Mouse (Mus musculus) frontal cortex, postnatal 25 days (tissue): ENCODE measurements around the gene Stard10.

Experiments
- DNase-seq, 2 experiments: peaks; one replicate each; pipeline ENCODE4 v3.0.0; 2022; ENCODE audit warnings: low spot score in 2 of 2

The Stard10 gene

DNA sequence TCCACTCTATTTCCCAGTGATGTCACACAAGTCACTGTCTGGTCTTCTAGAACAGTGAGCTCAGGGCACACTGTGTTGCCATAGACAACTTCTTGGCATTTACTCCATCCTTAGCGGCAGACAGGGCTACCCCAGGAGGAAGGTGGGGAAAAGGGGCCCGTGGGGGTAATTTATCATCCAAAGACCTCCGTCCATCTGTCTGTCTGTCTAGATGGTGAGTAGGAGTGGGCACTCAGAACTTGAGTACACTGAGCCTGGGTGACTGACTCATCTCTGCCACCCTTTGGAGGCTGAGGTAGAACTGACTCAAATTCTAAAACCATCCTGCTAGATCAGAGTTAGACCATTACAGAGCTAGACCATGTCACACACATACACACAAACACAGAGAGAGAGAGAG, at the start of gene Stard10:
Gene Stard10, plus strand, starts transcription at position 73 of the 400 bp plus-strand sequence.
- DNase-seq = no peak

DNA sequence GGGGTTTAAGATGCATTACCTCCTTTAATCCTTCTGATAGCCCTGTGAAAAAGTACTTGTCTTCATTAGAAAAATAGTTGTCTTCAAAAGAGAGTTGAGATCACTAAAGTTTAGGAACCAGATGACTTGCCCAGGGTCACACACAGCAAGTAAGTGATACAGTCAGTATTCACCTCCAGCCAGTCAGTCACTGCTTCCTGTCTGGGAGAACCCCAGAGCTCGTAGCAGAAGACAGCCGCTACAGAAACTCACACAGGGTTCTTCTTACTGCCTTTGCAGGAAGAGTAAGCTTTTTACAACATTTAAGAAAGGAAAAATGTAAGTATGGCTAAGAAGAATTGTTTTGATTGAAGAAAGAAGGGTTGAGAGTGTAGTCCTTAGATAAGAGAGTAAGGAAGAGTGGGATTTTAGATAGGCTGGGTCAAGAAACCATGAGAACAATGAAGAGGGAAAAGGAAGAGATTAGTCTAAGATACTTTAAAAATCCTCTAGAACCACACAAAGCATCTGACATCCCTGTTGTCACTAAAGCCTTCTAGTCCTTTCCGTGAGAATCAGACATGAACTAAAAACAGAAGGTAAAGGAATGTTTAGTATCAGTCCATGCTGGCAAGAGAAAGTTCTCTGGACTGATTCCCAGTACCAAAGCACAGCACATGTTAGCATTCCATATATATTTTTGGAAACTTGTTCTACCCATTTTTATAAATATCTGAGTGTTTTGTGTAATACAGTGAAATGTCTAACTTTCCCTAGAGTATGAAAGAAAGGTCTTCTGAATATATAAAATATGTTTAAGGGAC, 49.2 kb upstream of the Stard10 start:
- no peak for DNase-seq

GRCm38 (mm10) chr7:101271602-101272001, 45.3 kb upstream of the Stard10 start:
- no peak for DNase-seq

GRCm38 (mm10) chr7:101272466-101273160, 44.3 kb upstream of the Stard10 start:
- DNase-seq = no peak

DNA sequence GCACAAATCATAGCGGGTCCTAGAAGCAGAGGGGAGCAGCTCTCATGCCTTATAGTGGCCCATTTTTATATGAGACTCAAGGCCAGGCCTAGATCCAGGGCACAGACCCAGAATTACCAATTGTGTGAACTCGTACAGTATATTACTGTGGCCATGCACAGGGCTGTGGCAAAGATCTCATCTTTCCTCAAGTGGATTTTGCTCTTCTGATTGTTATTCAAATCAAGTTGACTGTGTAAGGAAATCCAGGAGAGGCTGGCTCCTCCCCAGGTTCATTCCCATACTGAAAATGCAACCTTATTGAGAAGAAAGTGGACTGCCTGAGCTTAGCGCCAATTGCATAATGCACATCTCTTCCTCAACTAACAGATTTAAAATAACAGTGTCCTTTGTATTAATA, 34.2 kb upstream of the Stard10 start:
- DNase-seq = no peak

GRCm38 (mm10) chr7:101284504-101284903, 32.4 kb upstream of the Stard10 start:
- DNase-seq = no peak

DNA sequence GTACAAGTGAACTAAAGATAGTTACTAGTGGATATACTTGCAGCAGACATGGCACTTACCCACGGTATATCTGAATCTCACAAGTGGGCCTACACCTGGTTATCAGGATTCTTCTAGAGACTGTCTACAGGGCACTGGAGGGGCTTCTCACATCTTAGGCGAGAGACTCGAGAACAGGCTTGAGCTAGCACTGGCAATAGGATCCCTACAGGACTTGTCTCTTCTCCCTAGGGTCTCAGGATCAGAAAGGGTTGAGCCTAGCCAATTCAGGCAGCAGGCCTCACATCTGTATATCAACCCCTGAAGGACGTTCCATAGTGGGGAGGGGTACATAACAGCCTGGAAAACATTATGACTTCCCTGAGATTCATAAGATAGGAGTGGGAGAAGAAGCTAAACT, 30.0 kb upstream of the Stard10 start:
- no peak for DNase-seq

- no peak for DNase-seq
These were observed 29.1 kb upstream of the Stard10 start for GRCm38 (mm10) chr7:101287820-101288219.

DNA sequence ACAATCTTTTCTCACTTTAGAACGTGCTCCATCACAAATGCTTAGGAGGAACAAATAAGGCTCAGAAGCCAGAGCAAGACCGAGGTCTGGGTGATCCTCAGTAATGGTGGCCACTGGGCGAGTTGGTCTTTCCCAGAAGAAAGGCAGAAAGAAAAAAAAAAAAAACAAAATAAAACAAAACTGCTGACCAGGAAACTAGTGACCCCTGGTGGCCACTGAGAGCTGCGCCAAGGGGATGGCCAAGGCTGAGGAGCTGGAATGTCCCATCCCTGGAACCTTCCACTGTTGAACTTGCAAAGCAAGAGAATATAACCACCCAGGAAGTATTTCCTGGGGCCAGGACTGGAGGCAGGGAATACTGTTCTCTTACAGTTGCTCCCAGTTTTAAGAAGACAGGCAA, 28.4 kb upstream of the Stard10 start:
- DNase-seq = no peak

GRCm38 (mm10) chr7:101290401-101290800, 26.5 kb upstream of the Stard10 start:
- no peak for DNase-seq

DNA sequence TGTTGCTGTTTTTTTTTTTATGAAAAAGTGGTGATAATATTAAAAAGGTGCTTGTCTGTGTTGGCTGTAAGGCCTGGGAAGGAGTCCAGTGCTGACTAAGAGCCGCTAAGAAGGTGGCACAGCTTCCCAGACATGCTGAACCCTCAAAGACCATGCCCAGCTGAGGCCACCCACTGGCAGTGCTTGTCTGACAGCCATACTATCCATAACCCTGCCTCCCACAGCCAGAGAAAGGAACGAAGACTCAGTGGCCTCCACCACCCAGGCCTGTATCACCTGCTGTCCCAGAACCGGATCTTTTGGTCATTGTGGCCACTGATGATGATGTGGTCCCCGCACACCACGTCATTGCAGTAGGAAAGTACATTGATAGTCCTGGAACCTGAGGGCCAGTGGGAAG, 25.7 kb upstream of the Stard10 start:
- no peak for DNase-seq

DNA sequence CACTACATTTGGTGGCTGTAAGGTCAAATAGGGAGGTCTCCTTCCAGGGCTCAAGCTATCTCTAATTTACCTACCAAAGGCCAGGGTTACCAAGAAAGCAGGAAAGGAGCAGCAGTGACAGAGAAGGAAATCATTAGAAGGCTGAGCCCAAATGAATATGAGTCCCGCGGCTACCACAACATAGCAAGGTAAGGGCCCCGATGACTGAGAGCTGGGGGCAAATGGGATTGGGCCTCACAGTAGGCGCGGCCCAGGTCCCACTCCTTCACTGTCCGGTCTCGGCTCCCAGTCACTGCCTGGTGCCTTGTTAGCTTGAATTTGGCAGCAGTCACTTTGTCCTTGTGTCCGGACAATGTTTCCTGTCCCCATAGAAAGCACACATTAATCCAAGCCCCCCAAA, 25.2 kb upstream of the Stard10 start:
- DNase-seq = no peak

DNA sequence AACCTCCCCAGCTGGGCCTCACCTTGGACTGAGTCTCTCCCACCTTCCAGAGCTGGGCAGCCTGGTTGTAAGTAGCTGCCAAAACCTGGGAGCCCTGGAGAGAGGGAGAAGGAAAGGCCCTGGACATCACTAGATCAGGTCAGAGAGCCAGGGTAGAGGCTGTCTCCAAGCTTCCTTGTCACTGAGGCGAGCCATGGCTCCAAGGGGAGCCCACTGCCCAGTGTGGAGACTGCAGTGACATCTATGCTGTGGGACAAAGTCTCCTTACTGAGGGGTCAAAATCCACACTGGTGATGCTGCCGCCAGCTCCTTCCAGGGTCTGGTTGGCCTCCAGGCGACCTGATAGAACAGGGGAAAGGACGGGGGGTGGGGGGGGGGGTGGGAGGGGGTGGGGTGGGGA, 24.8 kb upstream of the Stard10 start:
- no peak for DNase-seq

GRCm38 (mm10) chr7:101292696-101293095, 24.2 kb upstream of the Stard10 start:
- no peak for DNase-seq

DNA sequence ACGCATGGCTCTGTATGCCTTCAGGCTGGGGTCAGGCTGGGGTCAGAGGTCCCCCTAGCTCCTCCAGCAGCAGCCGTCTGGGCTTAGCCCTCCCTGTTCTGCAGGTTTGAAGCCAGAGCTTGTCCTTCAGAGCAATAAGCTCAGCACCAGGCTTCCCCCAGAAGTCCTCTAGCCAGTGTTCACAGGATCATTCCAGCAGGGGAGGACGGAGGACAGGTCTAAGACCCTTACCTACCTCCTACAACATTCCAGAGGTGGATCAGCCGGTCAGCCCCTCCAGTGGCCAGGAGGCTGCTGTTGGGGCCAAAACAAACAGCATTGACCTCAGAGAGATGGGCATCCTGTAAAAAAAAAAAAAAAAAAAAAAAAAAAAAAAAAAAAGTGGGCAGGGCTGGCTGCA, 23.7 kb upstream of the Stard10 start:
- no peak for DNase-seq

- no peak for DNase-seq
These were observed 23.3 kb upstream of the Stard10 start for GRCm38 (mm10) chr7:101293611-101294010.

DNA sequence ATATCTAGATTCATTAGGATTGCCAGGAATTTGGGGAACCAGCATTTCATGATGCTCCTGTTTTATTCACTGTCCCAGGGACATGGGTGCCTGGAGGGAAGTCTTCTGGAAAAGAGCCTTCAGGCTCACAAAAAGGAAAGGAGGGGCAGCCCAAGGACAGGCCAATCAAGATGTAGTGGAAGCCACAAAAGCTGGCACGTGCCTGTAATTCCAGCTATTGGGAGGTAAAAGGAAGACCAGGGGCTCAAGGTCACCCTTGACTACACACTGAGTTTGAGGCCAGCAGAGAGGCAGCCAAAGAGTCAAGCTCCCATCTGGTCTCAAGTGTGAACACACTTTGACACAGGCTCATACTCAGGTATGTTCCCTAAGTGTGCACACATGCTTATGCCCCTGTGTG, 21.4 kb upstream of the Stard10 start:
- DNase-seq = no peak

- peak; percentile 79 to 84 for DNase-seq
These were observed 20.4 kb upstream of the Stard10 start for GRCm38 (mm10) chr7:101296252-101297022.

DNA sequence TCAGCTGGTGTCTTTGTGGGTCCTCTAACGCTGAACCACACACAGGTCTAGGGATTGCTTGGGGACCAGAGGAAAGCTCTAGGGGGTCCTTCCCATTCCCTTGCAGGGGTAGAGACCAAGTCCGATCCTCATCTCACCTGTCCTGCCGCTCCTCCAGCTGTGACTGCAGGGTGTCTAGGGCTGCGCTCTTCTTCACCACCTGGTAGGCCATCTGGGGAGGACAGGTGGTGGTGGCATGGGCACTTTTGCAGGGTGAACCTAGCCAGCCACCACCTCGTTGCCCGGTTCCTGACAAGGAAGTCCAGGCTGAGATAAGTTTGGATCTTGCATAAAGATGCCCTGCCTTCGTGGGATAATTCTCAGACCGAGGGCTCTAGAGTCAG, 19.9 kb upstream of the Stard10 start:
- DNase-seq = no peak

GRCm38 (mm10) chr7:101298375-101298774, 18.5 kb upstream of the Stard10 start:
- DNase-seq = no peak

- peak in 1 of 2 experiments; percentile 32 for DNase-seq
These were observed 15.5 kb upstream of the Stard10 start for GRCm38 (mm10) chr7:101301361-101301880.

DNA sequence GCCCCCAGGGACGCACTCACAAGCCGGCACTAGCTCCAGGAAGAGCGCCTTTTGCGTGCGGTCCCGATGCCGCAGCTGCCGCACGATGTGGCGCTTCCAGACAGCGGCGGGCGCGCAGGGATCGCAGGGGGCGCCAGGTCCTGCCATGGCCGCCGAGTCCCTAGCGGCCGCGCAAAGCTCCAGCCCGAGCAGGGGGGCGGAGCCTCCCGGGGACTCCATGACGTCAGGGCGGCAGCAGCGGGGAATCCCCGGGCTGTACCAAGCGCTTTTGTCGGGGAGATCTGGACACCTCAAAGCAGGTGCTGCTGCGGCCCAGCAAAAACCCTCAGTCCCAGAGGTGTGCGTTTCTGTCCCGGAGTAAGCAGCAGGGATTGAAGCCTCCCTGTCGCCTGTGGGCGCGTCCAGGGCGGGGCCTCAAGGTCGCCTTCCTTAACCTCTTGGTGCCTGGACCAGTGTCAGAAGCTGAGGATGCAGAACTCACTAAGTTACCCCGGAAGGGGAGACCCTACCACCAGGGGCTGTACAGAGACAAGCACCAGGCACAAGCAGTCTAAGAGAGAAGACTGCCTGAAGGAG, 14.9 kb upstream of the Stard10 start, which contains the start of gene Atg16l2:
Gene Atg16l2, minus strand, starts transcription at position 371 of the 576 bp plus-strand sequence.
- DNase-seq = peak; percentile 77 to 79
